Mouse (Mus musculus) heart, embryonic 16.5 days (tissue): Measurements from ENCODE around the gene Gc. TPM values are rescaled to one million over a fixed set of nuclear protein-coding genes. Genes with fewer than 3 reads are reported as not detected.

Experiments used
- ATAC-seq: fragments of 200-750 bp; cut with Nextera tagmentation; replicated peaks from 2 replicates; pipeline ENCODE4 v1.8.0; 2017; ENCODE audit warnings: moderate number of reproducible peaks; ENCODE audit not compliant: insufficient read depth, low FRiP score; ENCODE audit errors: extremely low read depth
- H3K27ac ChIP-seq: fragments of 300-500 bp; sonication (generic); 2 replicates; pipeline ENCODE4 v1.5.1; 2014; ENCODE audit warnings: mild to moderate bottlenecking, low read length, control low read depth, moderate library complexity
- H3K27me3 ChIP-seq: fragments of 300-500 bp; sonication (generic); 2 replicates; pipeline ENCODE4 v1.6.1; 2014; ENCODE audit warnings: low read length, mixed read lengths; ENCODE audit not compliant: control insufficient read depth, insufficient read depth
- H3K36me3 ChIP-seq: fragments of 300-500 bp; sonication (generic); 2 replicates; pipeline ENCODE4 v1.6.1; 2014; ENCODE audit not compliant: control insufficient read depth, insufficient read depth
- H3K4me1 ChIP-seq: fragments of 300-500 bp; sonication (generic); 2 replicates; pipeline ENCODE4 v1.6.1; 2014; ENCODE audit warnings: low read length, mixed read lengths; ENCODE audit not compliant: control insufficient read depth, insufficient read depth
- H3K4me2 ChIP-seq: fragments of 300-500 bp; sonication (generic); 2 replicates; pipeline ENCODE4 v1.6.1; 2014; ENCODE audit warnings: low read depth, mild to moderate bottlenecking, control low read depth, low read length
- H3K4me3 ChIP-seq: fragments of 300-500 bp; sonication (generic); 2 replicates; pipeline ENCODE4 v1.5.1; 2014; ENCODE audit warnings: mild to moderate bottlenecking, control low read depth, low read length
- H3K9ac ChIP-seq: fragments of 300-500 bp; sonication (generic); 2 replicates; pipeline ENCODE4 v1.6.1; 2014; ENCODE audit warnings: low read length, control low read depth
- H3K9me3 ChIP-seq: fragments of 300-500 bp; sonication (generic); replicated peaks from 2 replicates; pipeline ENCODE4 v1.6.1; 2016; ENCODE audit warnings: low read length; ENCODE audit not compliant: control insufficient read depth
- WGBS: fragments of 180-500 bp; shearing (Covaris S2); extraction: QIAGEN DNeasy Blood & Tissue Kit; methylation state at CpG from one replicate; pipeline ENCODE4 v1.1.7; 2014; 5-methylcytosine and 5-hydroxymethylcytosine counted together
- polyA plus RNA-seq: library from polyadenylated mRNA; unstranded; fragments of >200 nt; fragmentation: Nextera tagmentation; extraction: Ambion mirVana; gene quantifications from 2 replicates; pipeline ENCODE4 v1.2.1, GENCODE M21; 2015

The Gc gene
- polyA plus RNA-seq: 0.43 and 0.50 TPM in 2 replicates

GRCm38 (mm10) chr5:89457554-89458062 is at the start of gene Gc:
TSS of gene Gc (minus strand) at chr5:89457898.
- no peak within 1 kb of the TSS for H3K4me2 ChIP-seq
- H3K9me3 ChIP-seq: no peaks in the 10 kb centered on the region
- WGBS: 61% methylated on average over 5 of the region's 5 CpGs
- no peak within 1 kb of the TSS for H3K9ac ChIP-seq
- H3K4me3 ChIP-seq: no peak within 1 kb of the TSS
- no peaks in the 10 kb centered on the region for H3K27me3 ChIP-seq
- ATAC-seq: no peak
- H3K36me3 ChIP-seq: no peaks in the 10 kb centered on the region
- no peak within 1 kb of the TSS for H3K27ac ChIP-seq
- H3K4me1 ChIP-seq: no peaks in the 10 kb centered on the region

GRCm38 (mm10) chr5:89500182-89500581 is 42.5 kb upstream of the Gc start:
- Histone ChIP-seq H3K9me3 (no peaks in the 10 kb centered on the region), H3K9ac (no peak overlapping the region), H3K4me3 (no peak overlapping the region), H3K27me3 (no peaks in the 10 kb centered on the region), H3K27ac (no peak overlapping the region), H3K36me3 (no peaks in the 10 kb centered on the region), H3K4me2 (no peak overlapping the region), H3K4me1 (no peaks in the 10 kb centered on the region)
- ATAC-seq: no peak
- WGBS: 44% methylated on average over 6 of the region's 6 CpGs

GRCm38 (mm10) chr5:89492560-89492959 is 34.9 kb upstream of the Gc start:
- Histone ChIP-seq H3K27ac (no peak overlapping the region), H3K27me3 (no peaks in the 10 kb centered on the region), H3K4me1 (no peaks in the 10 kb centered on the region), H3K4me2 (no peak overlapping the region), H3K9me3 (no peaks in the 10 kb centered on the region), H3K4me3 (no peak overlapping the region), H3K9ac (no peak overlapping the region), H3K36me3 (no peaks in the 10 kb centered on the region)
- ATAC-seq: no peak
- 89% methylated on average over 1 of the region's 1 CpGs for WGBS

GRCm38 (mm10) chr5:89470483-89470882 is 12.8 kb upstream of the Gc start:
- Histone ChIP-seq H3K36me3 (no peaks in the 10 kb centered on the region), H3K4me2 (no peak overlapping the region), H3K4me1 (no peaks in the 10 kb centered on the region), H3K27ac (no peak overlapping the region), H3K9me3 (no peaks in the 10 kb centered on the region), H3K27me3 (no peaks in the 10 kb centered on the region), H3K4me3 (no peak overlapping the region), H3K9ac (no peak overlapping the region)
- no peak for ATAC-seq
- WGBS: 79% methylated on average over 4 of the region's 4 CpGs

GRCm38 (mm10) chr5:89467886-89468285 is 10.2 kb upstream of the Gc start:
- no peak for ATAC-seq
- Histone ChIP-seq H3K9ac (no peak overlapping the region), H3K36me3 (no peaks in the 10 kb centered on the region), H3K4me3 (no peak overlapping the region), H3K9me3 (no peaks in the 10 kb centered on the region), H3K4me2 (no peak overlapping the region), H3K27me3 (no peaks in the 10 kb centered on the region), H3K4me1 (no peaks in the 10 kb centered on the region), H3K27ac (no peak overlapping the region)
- WGBS: 64% methylated on average over 2 of the region's 2 CpGs

GRCm38 (mm10) chr5:89467045-89467444 is 9.3 kb upstream of the Gc start:
- H3K9ac ChIP-seq: no peak overlapping the region
- no peaks in the 10 kb centered on the region for H3K9me3 ChIP-seq
- no peak overlapping the region for H3K4me2 ChIP-seq
- no peaks in the 10 kb centered on the region for H3K4me1 ChIP-seq
- no peak overlapping the region for H3K27ac ChIP-seq
- no peak overlapping the region for H3K4me3 ChIP-seq
- no peaks in the 10 kb centered on the region for H3K36me3 ChIP-seq
- no peak for ATAC-seq
- no peaks in the 10 kb centered on the region for H3K27me3 ChIP-seq
- 77% methylated on average over 1 of the region's 1 CpGs for WGBS

- Histone ChIP-seq H3K4me2 (no peak overlapping the region), H3K27ac (no peak overlapping the region), H3K4me1 (no peaks in the 10 kb centered on the region), H3K9ac (no peak overlapping the region), H3K4me3 (no peak overlapping the region), H3K36me3 (no peaks in the 10 kb centered on the region), H3K9me3 (no peaks in the 10 kb centered on the region), H3K27me3 (no peaks in the 10 kb centered on the region)
- no peak for ATAC-seq
Observed at GRCm38 (mm10) chr5:89466275-89466674, 8.6 kb upstream of the Gc start.

- no peaks in the 10 kb centered on the region for H3K36me3 ChIP-seq
- no peaks in the 10 kb centered on the region for H3K4me1 ChIP-seq
- no peaks in the 10 kb centered on the region for H3K9me3 ChIP-seq
- no peaks in the 10 kb centered on the region for H3K27me3 ChIP-seq
- 60% methylated on average over 4 of the region's 4 CpGs for WGBS
- H3K27ac ChIP-seq: no peak overlapping the region
- no peak overlapping the region for H3K4me3 ChIP-seq
- no peak overlapping the region for H3K4me2 ChIP-seq
- no peak for ATAC-seq
- H3K9ac ChIP-seq: no peak overlapping the region
Observed at GRCm38 (mm10) chr5:89461817-89462216, 4.1 kb upstream of the Gc start.

- no peak overlapping the region for H3K4me2 ChIP-seq
- H3K4me3 ChIP-seq: no peak overlapping the region
- H3K9me3 ChIP-seq: no peaks in the 10 kb centered on the region
- H3K27me3 ChIP-seq: no peaks in the 10 kb centered on the region
- H3K9ac ChIP-seq: no peak overlapping the region
- no peak overlapping the region for H3K27ac ChIP-seq
- no peaks in the 10 kb centered on the region for H3K4me1 ChIP-seq
- no peaks in the 10 kb centered on the region for H3K36me3 ChIP-seq
- no peak for ATAC-seq
Observed at GRCm38 (mm10) chr5:89459591-89459990, 1.9 kb upstream of the Gc start.

- 71% methylated on average over 2 of the region's 2 CpGs for WGBS
- no peak for ATAC-seq
- Histone ChIP-seq H3K27me3 (no peaks in the 10 kb centered on the region), H3K27ac (no peak overlapping the region), H3K4me1 (no peaks in the 10 kb centered on the region), H3K4me3 (no peak overlapping the region), H3K9me3 (no peaks in the 10 kb centered on the region), H3K4me2 (no peak overlapping the region), H3K9ac (no peak overlapping the region), H3K36me3 (no peaks in the 10 kb centered on the region)
Observed at GRCm38 (mm10) chr5:89458987-89459386, 1.3 kb upstream of the Gc start.
